Mouse (Mus musculus): ENCODE results near the gene Ercc4. TPM values are rescaled to one million over a fixed set of nuclear protein-coding genes. Genes with fewer than 3 reads are reported as not detected.

Gene Ercc4
- polyA plus RNA-seq, 1 experiment from 2014 or later: 18.6 TPM

DNA sequence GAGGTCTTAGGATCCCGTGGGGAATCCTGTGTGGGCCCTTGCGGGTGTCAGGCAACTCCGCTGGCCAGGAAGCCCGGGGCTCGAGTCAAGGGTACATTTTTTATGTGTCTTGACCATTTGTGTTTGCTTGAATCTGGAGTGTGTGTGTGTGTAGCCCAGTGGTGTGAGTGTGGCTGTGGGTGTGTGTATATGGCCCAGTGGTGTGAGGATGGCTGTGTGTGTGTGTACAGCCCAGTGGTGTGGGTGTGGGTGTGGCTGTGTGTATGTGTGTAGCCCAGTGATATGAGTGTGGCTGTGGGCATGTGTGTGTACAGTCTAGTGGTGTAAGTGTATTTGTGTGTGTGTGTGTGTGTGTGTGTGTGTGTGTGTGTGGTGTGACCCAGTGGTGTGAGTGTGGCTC is 73.0 kb downstream of the Ercc4 start:
- Histone ChIP-seq H3K4me1 (ENCODE audit: control insufficient read depth, insufficient read depth, low read length) (no peaks in the 10 kb centered on the region), H3K27ac (replicated peaks; ENCODE audit: low read depth, low read length) (no peak overlapping the region), H3K36me3 (ENCODE audit: control insufficient read depth, insufficient read depth, low read length) (no peaks in the 10 kb centered on the region), H3K4me3 (replicated peaks; ENCODE audit: low read depth, low read length) (no peak overlapping the region), H3K4me2 (ENCODE audit: low read length) (no peak overlapping the region), H3K9me3 (ENCODE audit: control insufficient read depth, low read length) (no peaks in the 10 kb centered on the region), H3K9ac (replicated peaks; ENCODE audit: low read length) (no peak overlapping the region), H3K27me3 (ENCODE audit: control insufficient read depth, insufficient read depth, low read length) (no peaks in the 10 kb centered on the region)
- ATAC-seq (ENCODE audit: low FRiP score, low TSS enrichment) (no peak), DNase-seq (no peak)
- WGBS: 93% methylated on average over 5 of the region's 5 CpGs

DNA sequence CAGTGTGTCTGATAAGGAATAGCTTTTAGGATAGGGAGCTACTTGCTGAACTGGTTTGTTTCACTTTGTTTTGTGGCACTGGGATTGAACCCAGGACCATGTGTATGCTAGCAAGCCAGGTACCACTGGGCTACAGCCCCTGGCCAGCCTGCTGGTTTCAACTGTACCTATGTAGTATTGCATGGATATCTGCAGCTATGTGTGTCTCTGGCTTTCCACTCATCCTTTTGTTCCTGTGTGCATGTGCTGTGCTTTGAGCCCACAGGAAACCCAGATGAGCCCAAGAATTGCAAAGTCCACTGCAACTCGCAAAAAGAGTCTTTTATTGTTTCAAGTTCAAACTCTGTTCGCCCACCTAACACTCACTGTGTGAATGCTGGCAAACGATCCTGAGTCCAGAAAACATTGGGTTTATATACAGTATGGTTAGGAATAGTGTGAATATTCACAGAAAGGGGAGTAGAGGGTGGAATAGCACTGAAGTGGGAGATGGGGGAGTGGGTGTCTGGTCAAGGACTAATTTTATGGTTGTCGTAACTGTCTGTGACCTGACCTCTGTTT is 73.8 kb downstream of the Ercc4 start:
- no peaks in the 10 kb centered on the region for H3K27me3 ChIP-seq (ENCODE audit: control insufficient read depth, insufficient read depth, low read length)
- H3K4me1 ChIP-seq (ENCODE audit: control insufficient read depth, insufficient read depth, low read length): no peaks in the 10 kb centered on the region
- no peak overlapping the region for H3K9ac ChIP-seq (replicated peaks; ENCODE audit: low read length)
- no peak for ATAC-seq (ENCODE audit: low FRiP score, low TSS enrichment)
- H3K4me2 ChIP-seq (ENCODE audit: low read length): no peak overlapping the region
- no peak overlapping the region for H3K4me3 ChIP-seq (replicated peaks; ENCODE audit: low read depth, low read length)
- no peaks in the 10 kb centered on the region for H3K36me3 ChIP-seq (ENCODE audit: control insufficient read depth, insufficient read depth, low read length)
- WGBS: 88% methylated on average over 4 of the region's 4 CpGs
- no peak for DNase-seq
- H3K9me3 ChIP-seq (ENCODE audit: control insufficient read depth, low read length): no peaks in the 10 kb centered on the region
- no peak overlapping the region for H3K27ac ChIP-seq (replicated peaks; ENCODE audit: low read depth, low read length)

DNA sequence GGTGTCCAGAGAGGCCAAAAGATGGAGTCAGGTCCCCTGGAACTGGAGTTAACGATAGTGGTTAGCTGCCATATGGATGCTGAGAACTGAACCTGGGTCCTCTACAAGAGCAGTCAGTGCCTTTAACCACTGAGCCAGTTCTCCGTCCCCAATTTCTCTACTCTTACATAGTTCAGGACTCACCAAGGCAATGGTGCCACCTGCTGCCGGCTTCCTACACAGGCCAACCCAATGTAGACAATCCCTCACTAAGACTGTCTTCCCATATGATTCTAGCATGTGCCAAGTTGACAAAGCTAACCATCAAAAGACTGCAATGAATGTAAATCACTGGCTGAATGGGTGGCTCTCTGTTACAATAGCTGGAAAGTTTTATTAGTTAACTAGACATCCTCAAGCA is 74.9 kb downstream of the Ercc4 start:
- no peak for DNase-seq
- Histone ChIP-seq H3K9me3 (ENCODE audit: control insufficient read depth, low read length) (no peaks in the 10 kb centered on the region), H3K36me3 (ENCODE audit: control insufficient read depth, insufficient read depth, low read length) (no peaks in the 10 kb centered on the region), H3K4me1 (ENCODE audit: control insufficient read depth, insufficient read depth, low read length) (no peaks in the 10 kb centered on the region), H3K27me3 (ENCODE audit: control insufficient read depth, insufficient read depth, low read length) (no peaks in the 10 kb centered on the region), H3K4me2 (ENCODE audit: low read length) (no peak overlapping the region), H3K27ac (replicated peaks; ENCODE audit: low read depth, low read length) (no peak overlapping the region), H3K4me3 (replicated peaks; ENCODE audit: low read depth, low read length) (no peak overlapping the region), H3K9ac (replicated peaks; ENCODE audit: low read length) (no peak overlapping the region)
- 94% methylated on average over 3 of the region's 3 CpGs for WGBS
- no peak for ATAC-seq (ENCODE audit: low FRiP score, low TSS enrichment)

DNA sequence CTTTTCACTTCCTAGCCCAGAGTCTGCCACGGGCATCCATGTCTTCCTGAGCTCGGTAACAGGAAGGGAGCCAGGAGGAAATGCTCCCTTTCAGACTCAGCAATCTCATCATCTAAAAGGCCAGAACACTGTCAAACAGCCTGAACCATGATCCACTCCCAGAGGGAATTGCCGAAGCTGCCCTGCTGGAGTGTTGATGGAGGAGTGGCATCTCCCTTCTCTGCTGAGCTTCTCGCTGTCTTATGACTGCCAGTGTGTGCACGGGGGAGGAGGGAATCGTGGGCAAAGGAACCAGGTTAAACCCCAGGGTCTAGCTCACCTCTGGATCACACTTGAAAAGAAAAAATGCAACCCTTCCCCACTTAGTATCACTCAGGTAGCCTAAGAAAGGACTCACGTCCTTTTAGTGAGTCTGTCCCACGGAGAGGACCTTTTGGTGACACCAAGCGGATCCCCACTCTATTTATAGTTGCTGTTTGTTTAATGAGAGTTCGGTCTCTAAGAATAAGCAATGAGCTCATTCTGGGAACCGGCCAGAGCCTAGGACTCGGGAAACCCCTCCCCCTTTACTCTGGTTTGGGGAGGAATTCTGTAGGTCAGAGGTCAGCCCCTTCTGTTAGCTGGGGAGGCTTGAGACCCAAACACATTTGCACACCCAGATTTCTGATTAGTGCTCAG is 80.1 kb downstream of the Ercc4 start:
- no peak overlapping the region for H3K27ac ChIP-seq (replicated peaks; ENCODE audit: low read depth, low read length)
- H3K4me3 ChIP-seq (replicated peaks; ENCODE audit: low read depth, low read length): no peak overlapping the region
- H3K27me3 ChIP-seq (ENCODE audit: control insufficient read depth, insufficient read depth, low read length): no peaks in the 10 kb centered on the region
- H3K36me3 ChIP-seq (ENCODE audit: control insufficient read depth, insufficient read depth, low read length): no peaks in the 10 kb centered on the region
- ATAC-seq (ENCODE audit: low FRiP score, low TSS enrichment) (no peak), DNase-seq (peak; percentile 15)
- 61% methylated on average over 12 of the region's 12 CpGs for WGBS
- no peak overlapping the region for H3K9ac ChIP-seq (replicated peaks; ENCODE audit: low read length)
- H3K4me2 ChIP-seq (ENCODE audit: low read length): no peak overlapping the region
- H3K9me3 ChIP-seq (ENCODE audit: control insufficient read depth, low read length): no peaks in the 10 kb centered on the region
- H3K4me1 ChIP-seq (ENCODE audit: control insufficient read depth, insufficient read depth, low read length): no peaks in the 10 kb centered on the region

DNA sequence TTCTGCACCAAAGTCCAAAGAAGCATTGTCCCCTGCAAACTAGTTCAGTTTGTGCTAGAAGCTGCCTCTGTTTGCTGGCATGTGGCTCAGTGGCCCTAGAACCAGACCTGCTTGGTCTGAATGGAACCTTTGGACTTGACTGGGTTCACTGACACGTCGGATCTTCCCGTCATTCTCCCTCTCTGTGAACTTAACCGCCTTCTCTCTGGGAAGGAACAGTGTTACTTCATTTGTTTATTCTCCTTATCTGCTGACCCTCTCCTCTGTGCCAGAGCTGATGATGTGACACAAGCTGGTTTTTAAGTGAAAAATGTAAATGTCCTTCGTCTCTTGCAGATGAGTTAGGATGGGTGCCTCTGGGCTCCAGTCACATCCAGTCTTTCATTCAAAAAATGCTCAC is 81.0 kb downstream of the Ercc4 start:
- Histone ChIP-seq H3K4me2 (ENCODE audit: low read length) (no peak overlapping the region), H3K27ac (replicated peaks; ENCODE audit: low read depth, low read length) (no peak overlapping the region), H3K36me3 (ENCODE audit: control insufficient read depth, insufficient read depth, low read length) (no peaks in the 10 kb centered on the region), H3K9ac (replicated peaks; ENCODE audit: low read length) (no peak overlapping the region), H3K4me1 (ENCODE audit: control insufficient read depth, insufficient read depth, low read length) (no peaks in the 10 kb centered on the region), H3K9me3 (ENCODE audit: control insufficient read depth, low read length) (no peaks in the 10 kb centered on the region), H3K27me3 (ENCODE audit: control insufficient read depth, insufficient read depth, low read length) (no peaks in the 10 kb centered on the region), H3K4me3 (replicated peaks; ENCODE audit: low read depth, low read length) (no peak overlapping the region)
- DNase-seq (no peak), ATAC-seq (ENCODE audit: low FRiP score, low TSS enrichment) (no peak)
- 83% methylated on average over 5 of the region's 5 CpGs for WGBS

DNA sequence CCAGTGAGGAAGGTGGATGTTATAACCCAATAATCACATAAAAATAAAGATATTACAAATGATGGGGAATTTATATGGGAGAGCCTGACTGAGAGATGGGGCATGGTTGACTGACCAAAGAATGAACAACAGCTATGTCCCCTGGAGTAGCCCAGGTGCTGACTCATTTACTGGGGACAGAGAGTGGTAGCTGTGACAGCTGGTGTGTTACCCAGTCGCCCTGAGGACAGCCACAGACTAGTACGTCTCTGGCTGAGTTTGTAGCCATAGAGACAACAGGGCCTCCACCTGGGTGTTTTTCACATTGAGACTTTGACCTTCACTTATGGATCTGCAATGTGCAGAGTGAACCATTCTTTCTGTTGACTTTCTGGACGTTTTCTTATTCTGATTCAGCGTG is 81.7 kb downstream of the Ercc4 start:
- no peaks in the 10 kb centered on the region for H3K36me3 ChIP-seq (ENCODE audit: control insufficient read depth, insufficient read depth, low read length)
- H3K4me1 ChIP-seq (ENCODE audit: control insufficient read depth, insufficient read depth, low read length): no peaks in the 10 kb centered on the region
- WGBS: 83% methylated on average over 4 of the region's 4 CpGs
- H3K27ac ChIP-seq (replicated peaks; ENCODE audit: low read depth, low read length): no peak overlapping the region
- DNase-seq (no peak), ATAC-seq (ENCODE audit: low FRiP score, low TSS enrichment) (no peak)
- H3K9ac ChIP-seq (replicated peaks; ENCODE audit: low read length): no peak overlapping the region
- no peak overlapping the region for H3K4me2 ChIP-seq (ENCODE audit: low read length)
- H3K4me3 ChIP-seq (replicated peaks; ENCODE audit: low read depth, low read length): no peak overlapping the region
- no peaks in the 10 kb centered on the region for H3K9me3 ChIP-seq (ENCODE audit: control insufficient read depth, low read length)
- no peaks in the 10 kb centered on the region for H3K27me3 ChIP-seq (ENCODE audit: control insufficient read depth, insufficient read depth, low read length)

DNA sequence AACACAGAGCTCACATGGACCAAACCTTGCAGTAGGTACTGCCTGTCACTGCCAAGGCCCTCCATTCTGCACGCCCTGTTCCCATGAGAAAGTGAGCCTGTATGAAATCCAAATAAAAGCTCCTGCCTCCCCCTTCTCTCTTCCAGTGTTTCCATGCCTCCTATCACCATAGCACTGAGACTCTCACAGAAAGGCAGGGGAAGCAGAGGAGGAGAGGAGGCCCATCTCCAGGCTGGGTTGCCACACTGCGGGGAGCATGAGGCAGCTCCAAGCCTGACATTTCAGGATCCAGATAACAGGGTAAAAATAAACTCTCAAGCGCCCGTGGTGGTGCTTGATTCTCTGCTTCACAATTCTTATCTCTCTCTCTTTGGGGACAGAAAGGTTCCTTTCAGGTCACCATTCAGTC is 84.2 kb downstream of the Ercc4 start:
- H3K27ac ChIP-seq (replicated peaks; ENCODE audit: low read depth, low read length): no peak overlapping the region
- H3K4me2 ChIP-seq (ENCODE audit: low read length): no peak overlapping the region
- H3K4me1 ChIP-seq (ENCODE audit: control insufficient read depth, insufficient read depth, low read length): peaks cover 11% of the 10 kb centered on the region
- DNase-seq (peak; percentile 5), ATAC-seq (ENCODE audit: low FRiP score, low TSS enrichment) (no peak)
- no peaks in the 10 kb centered on the region for H3K9me3 ChIP-seq (ENCODE audit: control insufficient read depth, low read length)
- WGBS: 72% methylated on average over 4 of the region's 4 CpGs
- no peak overlapping the region for H3K9ac ChIP-seq (replicated peaks; ENCODE audit: low read length)
- no peaks in the 10 kb centered on the region for H3K27me3 ChIP-seq (ENCODE audit: control insufficient read depth, insufficient read depth, low read length)
- no peaks in the 10 kb centered on the region for H3K36me3 ChIP-seq (ENCODE audit: control insufficient read depth, insufficient read depth, low read length)
- H3K4me3 ChIP-seq (replicated peaks; ENCODE audit: low read depth, low read length): no peak overlapping the region

DNA sequence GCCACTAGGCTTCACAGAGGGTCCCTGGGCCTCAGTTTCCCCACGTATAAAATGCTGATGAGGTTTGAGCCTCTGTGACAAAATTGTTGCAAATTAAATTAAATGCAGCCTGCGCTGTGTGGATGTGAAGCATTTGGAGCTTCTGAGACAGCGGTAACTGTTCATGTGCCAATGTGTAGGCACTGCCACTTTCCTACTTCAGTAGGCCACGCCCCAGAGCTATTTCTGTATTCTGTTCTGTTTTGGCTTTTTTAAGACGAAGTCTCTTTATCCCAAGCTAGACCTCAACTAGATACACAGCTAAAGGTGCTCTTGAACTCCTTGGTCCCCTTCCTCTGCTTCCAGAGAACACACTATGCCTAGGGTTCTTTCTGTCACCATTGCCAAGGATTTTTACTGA is 85.4 kb downstream of the Ercc4 start:
- ATAC-seq (ENCODE audit: low FRiP score, low TSS enrichment) (no peak), DNase-seq (no peak)
- Histone ChIP-seq H3K27me3 (ENCODE audit: control insufficient read depth, insufficient read depth, low read length) (no peaks in the 10 kb centered on the region), H3K9ac (replicated peaks; ENCODE audit: low read length) (no peak overlapping the region), H3K4me2 (ENCODE audit: low read length) (no peak overlapping the region), H3K4me1 (ENCODE audit: control insufficient read depth, insufficient read depth, low read length) (peaks cover 11% of the 10 kb centered on the region), H3K36me3 (ENCODE audit: control insufficient read depth, insufficient read depth, low read length) (no peaks in the 10 kb centered on the region), H3K27ac (replicated peaks; ENCODE audit: low read depth, low read length) (no peak overlapping the region), H3K9me3 (ENCODE audit: control insufficient read depth, low read length) (no peaks in the 10 kb centered on the region), H3K4me3 (replicated peaks; ENCODE audit: low read depth, low read length) (no peak overlapping the region)
- WGBS: 93% methylated on average over 5 of the region's 5 CpGs

DNA sequence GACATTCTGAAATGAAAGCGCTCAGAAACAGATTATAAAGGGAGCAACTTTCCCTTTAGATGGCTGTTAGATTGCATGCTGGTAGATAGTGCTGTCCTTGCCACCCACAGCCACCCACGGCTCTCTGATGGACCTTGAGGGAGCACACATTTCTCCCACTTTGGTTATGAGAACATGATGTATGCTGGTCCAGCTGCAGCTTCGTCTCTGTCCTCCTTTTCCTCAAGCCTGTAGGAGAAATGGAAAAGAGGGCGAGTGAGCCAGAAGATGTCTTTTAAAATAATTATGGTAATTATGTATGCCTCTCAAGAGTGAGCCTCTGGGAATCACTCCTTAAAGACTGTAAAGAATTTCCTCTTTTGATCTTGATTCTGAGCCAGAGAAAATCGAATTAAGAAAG is 87.1 kb downstream of the Ercc4 start:
- peaks cover 11% of the 10 kb centered on the region for H3K4me1 ChIP-seq (ENCODE audit: control insufficient read depth, insufficient read depth, low read length)
- no peaks in the 10 kb centered on the region for H3K27me3 ChIP-seq (ENCODE audit: control insufficient read depth, insufficient read depth, low read length)
- peak overlapping the region; percentile 33; the same call in 1 of the 2 replicates for H3K27ac ChIP-seq (replicated peaks; ENCODE audit: low read depth, low read length)
- DNase-seq (no peak), ATAC-seq (ENCODE audit: low FRiP score, low TSS enrichment) (no peak)
- H3K4me2 ChIP-seq (ENCODE audit: low read length): no peak overlapping the region
- H3K9me3 ChIP-seq (ENCODE audit: control insufficient read depth, low read length): no peaks in the 10 kb centered on the region
- H3K9ac ChIP-seq (replicated peaks; ENCODE audit: low read length): no peak overlapping the region
- no peak overlapping the region for H3K4me3 ChIP-seq (replicated peaks; ENCODE audit: low read depth, low read length)
- whole genome bisulfite sequencing: 38% methylated on average over 5 of the region's 5 CpGs
- H3K36me3 ChIP-seq (ENCODE audit: control insufficient read depth, insufficient read depth, low read length): no peaks in the 10 kb centered on the region

All from midbrain, embryonic 14.5 days (tissue).